Mouse (Mus musculus): ENCODE measurements around the gene Ass1.
"Not testable (repeated sequence)": the region's sequence is repeated elsewhere in the genome, so short reads cannot be mapped to it uniquely, and the experiment has no call there.

Gene Ass1

DNA sequence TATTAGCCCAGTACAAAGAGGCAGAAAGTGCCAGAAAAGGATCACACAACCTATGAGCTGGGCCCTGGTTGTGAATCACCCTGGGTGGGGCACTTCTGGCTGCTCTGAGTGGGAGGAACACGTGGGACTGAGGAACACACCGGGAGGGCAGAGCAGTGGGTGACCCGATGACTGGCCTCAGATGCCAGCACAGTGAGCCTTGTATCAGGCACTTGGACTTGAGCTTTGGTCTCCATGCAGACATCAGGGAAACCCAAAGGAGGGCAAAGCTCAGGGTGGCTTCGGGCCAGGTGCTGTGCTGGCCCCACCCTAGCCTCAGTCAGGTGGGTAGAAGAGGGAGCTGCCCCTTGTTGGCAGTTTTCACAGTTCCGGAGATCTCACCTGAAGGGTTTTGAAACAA is 71.6 kb downstream of the Ass1 start:
- DNase-seq = no peak

DNA sequence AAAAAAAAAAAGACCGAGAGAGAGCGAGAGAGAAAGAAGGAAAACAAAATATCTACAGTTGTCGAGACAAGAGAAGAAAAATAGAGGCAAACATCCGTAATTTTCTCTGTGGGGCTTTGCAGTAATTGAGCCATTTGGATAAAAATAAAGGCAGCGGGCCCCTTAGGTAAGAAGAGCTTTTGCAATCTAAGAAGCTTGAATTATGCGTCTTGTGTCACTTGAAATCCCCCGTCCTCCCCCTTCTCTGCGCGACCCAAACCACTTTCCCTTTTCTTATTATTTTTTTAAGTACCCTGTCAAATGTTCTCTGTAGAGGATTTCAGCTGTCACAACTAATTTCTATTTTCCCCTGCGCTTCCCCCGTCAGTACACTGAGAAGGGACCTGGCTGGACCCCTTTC is 77.7 kb downstream of the Ass1 start:
- no peak for DNase-seq

DNA sequence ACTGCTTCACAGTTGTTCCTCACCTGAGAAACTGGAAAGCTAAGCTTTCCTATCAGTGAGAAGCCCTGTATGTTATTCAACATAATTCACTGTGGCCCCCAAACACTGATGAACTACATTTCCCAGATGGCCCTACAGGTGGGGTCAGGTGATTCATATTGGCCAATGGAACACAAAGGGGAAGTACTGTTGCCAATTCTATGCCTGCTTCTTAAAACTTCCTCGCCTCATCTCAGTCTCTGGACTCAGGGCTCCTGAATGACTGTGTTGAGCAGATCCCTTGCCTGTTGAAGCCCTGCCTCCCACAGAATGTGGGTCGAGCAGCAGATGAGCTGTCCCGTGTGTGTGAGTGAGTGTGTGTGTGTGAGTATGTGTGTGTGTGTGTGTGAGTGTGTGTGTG is 80.5 kb downstream of the Ass1 start:
- DNase-seq = no peak

DNA sequence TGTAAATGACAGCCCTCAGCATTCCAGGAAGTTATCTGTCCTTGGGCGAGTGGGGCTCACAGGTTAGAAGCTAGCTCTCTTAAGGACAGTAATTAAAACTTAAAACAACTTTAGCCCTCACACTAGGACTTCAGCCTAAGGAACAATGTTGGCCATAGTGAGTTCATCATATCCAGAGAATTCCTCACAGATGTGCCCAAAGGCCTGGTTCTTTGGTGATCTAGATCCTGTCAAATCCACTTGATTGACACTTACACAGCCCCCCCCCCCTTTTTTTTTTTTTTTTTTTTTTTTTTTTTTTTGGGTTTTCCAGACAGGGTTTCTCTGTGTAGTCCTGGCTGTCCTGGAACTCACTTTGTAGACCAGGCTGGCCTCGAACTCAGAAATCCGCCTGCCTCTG is 81.3 kb downstream of the Ass1 start:
- DNase-seq = not testable (repeated sequence)

DNA sequence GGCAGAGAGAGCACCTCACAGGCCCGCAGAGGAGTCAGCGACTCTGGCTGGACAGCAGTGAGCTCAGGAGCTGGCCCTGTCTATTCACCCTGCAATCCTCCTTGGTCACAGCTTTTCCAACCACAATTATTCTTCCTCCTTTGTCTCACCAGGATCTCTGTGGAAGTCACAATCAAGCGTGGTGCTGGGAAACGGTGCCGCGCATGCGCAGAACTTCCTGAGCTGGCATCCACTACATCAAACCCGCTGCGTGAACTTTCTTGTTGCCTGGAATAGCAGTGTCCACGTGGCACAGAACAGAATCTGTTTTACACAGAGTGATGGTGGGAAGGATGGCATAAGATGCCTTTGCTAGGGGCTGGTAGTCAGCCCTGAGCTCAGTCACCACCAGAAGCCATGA is 82.0 kb downstream of the Ass1 start:
- DNase-seq = no peak

DNA sequence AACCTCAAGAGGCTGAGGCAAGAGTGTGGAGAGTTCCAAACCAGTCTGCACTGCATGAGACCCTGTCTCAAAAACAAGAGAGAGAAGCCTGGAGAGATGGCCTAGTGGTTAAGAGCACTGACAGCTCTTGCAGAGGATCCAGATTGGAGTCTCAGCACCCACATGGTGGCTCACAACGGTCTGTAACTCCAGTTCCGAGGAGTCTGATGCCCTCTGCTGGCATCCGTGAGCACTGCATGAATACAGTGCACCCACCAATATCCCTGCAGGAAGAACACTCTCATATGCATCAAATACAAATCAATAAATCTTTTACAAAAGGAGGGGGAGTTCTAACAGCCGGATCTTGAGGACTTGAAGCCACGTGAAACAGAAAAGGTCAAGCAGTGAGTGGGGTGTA is 84.6 kb downstream of the Ass1 start:
- DNase-seq = no peak
